Mouse (Mus musculus) limb, embryonic 14.5 days (tissue): ENCODE measurements around the gene Ttc13. TPM values are rescaled to one million over a fixed set of nuclear protein-coding genes. Genes with fewer than 3 reads are reported as not detected.

ENCODE experiments used
- ATAC-seq: fragments of 200-750 bp; cut with Nextera tagmentation; 2 replicates; pipeline ENCODE4 v1.8.0; 2017; ENCODE audit warnings: low read depth, moderate number of reproducible peaks, moderate TSS enrichment; ENCODE audit not compliant: low FRiP score
- DNase-seq: peaks from one replicate; pipeline ENCODE4 v3.0.0-alpha.2; 2015; ENCODE audit warnings: low spot score
- H3K27ac ChIP-seq: fragments of 300-500 bp; sonication (generic); replicated peaks from 2 replicates; pipeline ENCODE4 v1.5.1; 2014; ENCODE audit warnings: low read depth, mild to moderate bottlenecking, low read length, moderate library complexity, mixed read lengths
- H3K27me3 ChIP-seq: fragments of 300-500 bp; sonication (generic); 2 replicates; pipeline ENCODE4 v1.6.1; 2014; ENCODE audit warnings: low read length, mixed read lengths; ENCODE audit not compliant: control insufficient read depth, insufficient read depth
- H3K36me3 ChIP-seq: fragments of 300-500 bp; sonication (generic); 2 replicates; pipeline ENCODE4 v1.6.1; 2014; ENCODE audit warnings: mild to moderate bottlenecking, low read length, moderate library complexity, mixed read lengths; ENCODE audit not compliant: control insufficient read depth, insufficient read depth
- H3K4me1 ChIP-seq: fragments of 300-500 bp; sonication (generic); 2 replicates; pipeline ENCODE4 v1.6.1; 2014; ENCODE audit warnings: antibody characterized with exemption, low read length, mixed read lengths; ENCODE audit not compliant: control insufficient read depth, insufficient read depth
- H3K4me2 ChIP-seq: fragments of 300-500 bp; sonication (generic); replicated peaks from 2 replicates; pipeline ENCODE4 v1.6.1; 2014; ENCODE audit warnings: low read depth, mild to moderate bottlenecking, low read length, moderate library complexity; ENCODE audit not compliant: severe bottlenecking
- H3K4me3 ChIP-seq: fragments of 300-500 bp; sonication (generic); replicated peaks from 2 replicates; pipeline ENCODE4 v1.5.1; 2014; ENCODE audit warnings: low read length
- H3K9ac ChIP-seq: fragments of 300-500 bp; sonication (generic); 2 replicates; pipeline ENCODE4 v1.6.1; 2014; ENCODE audit warnings: mild to moderate bottlenecking, low read depth, low read length, moderate library complexity; ENCODE audit not compliant: severe bottlenecking
- H3K9me3 ChIP-seq: fragments of 300-500 bp; sonication (generic); 2 replicates; pipeline ENCODE4 v1.6.1; 2016; ENCODE audit warnings: low read length; ENCODE audit not compliant: control insufficient read depth
- POLR2A ChIP-seq: fragments of 200-500 bp; IDR thresholded peaks from 2 replicates; pipeline ENCODE4 v1.8.0; 2012; ENCODE audit warnings: inconsistent platforms, mild to moderate bottlenecking, moderate library complexity, borderline replicate concordance; ENCODE audit not compliant: insufficient read depth, insufficient read length; ENCODE audit errors: extremely low read depth
- WGBS: fragments of 180-500 bp; shearing (Covaris S2); extraction: QIAGEN DNeasy Blood & Tissue Kit; methylation state at CpG from one replicate; pipeline ENCODE4 v1.1.7; 2014; 5-methylcytosine and 5-hydroxymethylcytosine counted together
- polyA plus RNA-seq, 2 experiments: library from polyadenylated mRNA; depleted of rRNA in 1 of 2; stranded (reverse) in 1 of 2; unstranded in 1 of 2; fragments of >200 nt; fragmentation: Nextera tagmentation in 1 of 2; extraction: Ambion mirVana in 1 of 2; gene quantifications; 2 replicates each; pipeline versions ENCODE4 v1.2.1 to v1.2.3; 2012 to 2014

Gene Ttc13
- polyA plus RNA-seq, 2 experiments, result 44.3 to 46.5 TPM

- no peak overlapping the region for H3K9ac ChIP-seq
- ATAC-seq (no peak), DNase-seq (no peak)
- H3K4me1 ChIP-seq, result no peaks in the 10 kb centered on the region
- H3K27me3 ChIP-seq, result no peaks in the 10 kb centered on the region
- no peaks in the 10 kb centered on the region for H3K9me3 ChIP-seq
- H3K4me2 ChIP-seq, result no peak overlapping the region
- H3K27ac ChIP-seq, result no peak overlapping the region
- WGBS, result 90% methylated on average over 22 of the region's 22 CpGs
- H3K4me3 ChIP-seq, result no peak overlapping the region
- no peak for TF ChIP-seq POLR2A
- H3K36me3 ChIP-seq, result peaks cover 57% of the 10 kb centered on the region
These were observed 26.2 kb downstream of the Ttc13 start for GRCm38 (mm10) chr8:124695424-124696100.

DNA sequence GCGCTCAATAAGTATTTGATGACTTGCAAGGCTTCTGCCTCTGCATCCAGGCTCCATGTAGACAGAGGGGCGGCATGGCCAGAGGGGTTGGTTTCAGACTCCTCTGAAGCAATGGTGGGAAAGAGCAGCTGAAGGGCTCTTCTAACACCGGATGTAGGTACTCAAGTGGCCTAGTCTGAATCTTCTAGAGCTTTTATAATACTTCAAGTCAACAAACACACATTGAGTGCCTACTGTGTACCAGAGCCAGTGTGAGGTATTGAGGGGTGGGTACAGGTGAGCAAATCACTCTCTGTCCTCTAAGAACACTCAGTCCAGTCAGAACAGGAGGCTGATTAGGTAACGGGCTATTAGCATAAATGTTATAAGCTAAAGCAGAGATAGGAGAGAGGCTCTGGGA is 30.1 kb downstream of the Ttc13 start:
- no peak overlapping the region for H3K27ac ChIP-seq
- TF ChIP-seq POLR2A, result no peak
- no peak for DNase-seq
- H3K4me1 ChIP-seq, result no peaks in the 10 kb centered on the region
- peaks cover 47% of the 10 kb centered on the region for H3K36me3 ChIP-seq
- no peak overlapping the region for H3K9ac ChIP-seq
- no peaks in the 10 kb centered on the region for H3K9me3 ChIP-seq
- H3K4me2 ChIP-seq, result no peak overlapping the region
- no peaks in the 10 kb centered on the region for H3K27me3 ChIP-seq
- ATAC-seq, result no peak
- 93% methylated on average over 4 of the region's 4 CpGs for WGBS
- no peak overlapping the region for H3K4me3 ChIP-seq

DNA sequence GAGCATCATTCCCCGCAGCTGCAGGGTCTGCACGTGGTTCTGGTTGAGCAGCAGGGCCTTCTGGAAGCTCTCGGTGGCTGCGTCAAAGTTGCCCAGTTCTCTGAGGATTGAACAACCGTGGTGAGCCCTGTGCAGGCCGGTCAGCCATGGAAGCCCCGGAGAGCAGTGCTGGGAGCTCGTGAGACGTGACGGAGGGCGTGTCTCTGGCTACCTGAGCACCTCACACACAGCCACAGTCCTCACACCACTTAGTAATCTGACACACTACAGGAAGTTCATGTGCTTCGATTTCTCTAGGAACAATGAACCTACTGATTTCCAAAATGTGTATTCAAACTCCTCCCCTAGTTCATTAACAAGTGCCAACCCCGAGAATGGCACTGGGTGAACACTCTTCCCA is 32.9 kb downstream of the Ttc13 start:
- ATAC-seq (no peak), DNase-seq (no peak)
- Histone ChIP-seq H3K9ac (no peak overlapping the region), H3K36me3 (peaks cover 39% of the 10 kb centered on the region), H3K27me3 (no peaks in the 10 kb centered on the region), H3K27ac (no peak overlapping the region), H3K9me3 (no peaks in the 10 kb centered on the region), H3K4me3 (no peak overlapping the region), H3K4me1 (no peaks in the 10 kb centered on the region), H3K4me2 (no peak overlapping the region)
- 92% methylated on average over 12 of the region's 13 CpGs for WGBS
- TF ChIP-seq POLR2A, result no peak

DNA sequence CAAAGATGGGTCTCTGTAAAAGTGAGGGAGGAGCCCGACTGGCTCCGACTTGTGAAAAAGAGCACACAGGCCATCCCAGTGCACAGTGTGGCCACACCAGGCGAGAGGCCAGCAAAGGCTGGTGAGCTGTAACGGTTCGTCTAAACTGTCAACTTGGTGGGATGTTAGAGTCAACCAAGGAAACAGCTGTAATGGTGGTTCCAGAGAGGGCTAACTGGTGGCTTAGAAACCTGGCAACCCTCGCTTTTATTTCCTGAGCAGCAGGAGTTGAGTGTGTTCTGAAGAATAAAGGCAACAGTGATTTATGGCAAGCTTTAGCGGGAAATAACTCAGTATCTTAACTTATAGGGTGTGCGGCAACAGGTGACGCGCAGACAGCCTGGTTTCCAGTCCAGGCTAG is 39.6 kb downstream of the Ttc13 start:
- no peak for ATAC-seq
- WGBS, result 85% methylated on average over 10 of the region's 10 CpGs
- Histone ChIP-seq H3K9ac (no peak overlapping the region), H3K9me3 (no peaks in the 10 kb centered on the region), H3K4me3 (no peak overlapping the region), H3K27ac (no peak overlapping the region), H3K4me1 (peaks cover 2% of the 10 kb centered on the region), H3K36me3 (peaks cover 57% of the 10 kb centered on the region), H3K4me2 (no peak overlapping the region), H3K27me3 (no peaks in the 10 kb centered on the region)
- no peak for DNase-seq
- no peak for TF ChIP-seq POLR2A

GRCm38 (mm10) chr8:124681792-124682157 is 40.0 kb downstream of the Ttc13 start:
- no peak overlapping the region for H3K4me3 ChIP-seq

More at GRCm38 (mm10) chr8:124681792-124682157, 40.0 kb downstream of the Ttc13 start:
- no peak for TF ChIP-seq POLR2A
- Histone ChIP-seq H3K27me3 (no peaks in the 10 kb centered on the region), H3K9me3 (no peaks in the 10 kb centered on the region), H3K4me1 (peaks cover 4% of the 10 kb centered on the region), H3K4me2 (no peak overlapping the region), H3K27ac (no peak overlapping the region), H3K9ac (no peak overlapping the region), H3K36me3 (peaks cover 57% of the 10 kb centered on the region)
- DNase-seq (no peak), ATAC-seq (no peak)
- 84% methylated on average over 10 of the region's 10 CpGs for WGBS
